In genomic region chr5:113163116-113163515, GRCm38 (mm10) we compare ENCODE assay signal across 8 mouse cellular contexts. TPM values are rescaled to one million over a fixed set of nuclear protein-coding genes. Genes with fewer than 3 reads are reported as not detected.
DNase-seq lines count a peak whose midpoint lies in the region; ATAC-seq and TF ChIP-seq lines count a peak whose summit lies in the region.

No protein-coding gene starts in this region.

- H3K27me3 ChIP-seq in hindbrain, postnatal 0 days (ENCODE audit: insufficient read depth, low read length): no peaks in the 10 kb centered on the region
- no peaks in the 10 kb centered on the region for H3K27me3 ChIP-seq in midbrain, embryonic 14.5 days (ENCODE audit: control insufficient read depth, insufficient read depth, low read length)

- WGBS in hindbrain, postnatal 0 days: 6% methylated on average over 13 of the region's 13 CpGs
- WGBS in midbrain, embryonic 14.5 days: 7% methylated on average over 13 of the region's 13 CpGs

- TF ChIP-seq CTCF in layer of hippocampus, adult 2 months (conservative IDR thresholded peaks at IDR 0.05): peak; percentile 45
- TF ChIP-seq CTCF in cortical plate, adult 2 months (IDR thresholded peaks at IDR 0.05; ENCODE audit: extremely low read depth, insufficient read depth, low read length): no peak
- TF ChIP-seq CTCF in hindbrain, postnatal 0 days (IDR thresholded peaks at IDR 0.05; ENCODE audit: low read depth): 0 out of 2 replicates have a peak, but pooled peaks have one; percentile 11

- no peak for DNase-seq in layer of hippocampus, adult 2 months (ENCODE audit: low spot score in 2 of 2)
- DNase-seq in layer of hippocampus, postnatal 36 days: no peak
- DNase-seq in hindbrain, postnatal 0 days (ENCODE audit: low spot score): no peak
- no peak for DNase-seq in midbrain, embryonic 14.5 days
- no peak for DNase-seq in ovary, adult 18-20 months (ENCODE audit: low spot score)
- DNase-seq in left cerebral cortex, adult 9 months (ENCODE audit: low spot score in 2 of 2): no peak
- DNase-seq in urinary bladder, postnatal 36 days (ENCODE audit: low spot score in 2 of 2): no peak

- no peaks in the 10 kb centered on the region for H3K36me3 ChIP-seq in hindbrain, postnatal 0 days (ENCODE audit: insufficient read depth, low read length)
- H3K36me3 ChIP-seq in midbrain, embryonic 14.5 days (ENCODE audit: control insufficient read depth, insufficient read depth, low read length): no peaks in the 10 kb centered on the region

- peaks cover 8% of the 10 kb centered on the region for H3K4me1 ChIP-seq in cortical plate, adult 2 months (ENCODE audit: control insufficient read depth, insufficient read depth, low read length)
- H3K4me1 ChIP-seq in hindbrain, postnatal 0 days (ENCODE audit: insufficient read depth, low read length): peaks cover 6% of the 10 kb centered on the region
- H3K4me1 ChIP-seq in midbrain, embryonic 14.5 days (ENCODE audit: control insufficient read depth, insufficient read depth, low read length): peaks cover 9% of the 10 kb centered on the region; the same call in 1 of the 2 replicates

- H3K4me2 ChIP-seq in hindbrain, postnatal 0 days (ENCODE audit: low read depth, low read length): peak overlapping the region; percentile 49
- H3K4me2 ChIP-seq in midbrain, embryonic 14.5 days (ENCODE audit: low read length): peak overlapping the region; percentile 23

- ATAC-seq in hindbrain, postnatal 0 days: no peak
- ATAC-seq in midbrain, embryonic 14.5 days (ENCODE audit: low FRiP score, low TSS enrichment): no peak

- no peak overlapping the region; the same call in 1 of the 2 replicates for H3K9ac ChIP-seq in hindbrain, postnatal 0 days (replicated peaks; ENCODE audit: low read length)
- H3K9ac ChIP-seq in midbrain, embryonic 14.5 days (replicated peaks; ENCODE audit: low read length): no peak overlapping the region

- TF ChIP-seq POLR2A in cortical plate, adult 2 months (IDR thresholded peaks at IDR 0.05; ENCODE audit: extremely low read depth, insufficient read depth, low read length): no peak

- peak overlapping the region; percentile 49 for H3K4me3 ChIP-seq in layer of hippocampus, adult 2 months
- peak overlapping the region; percentile 12; the same call in 1 of the 2 replicates for H3K4me3 ChIP-seq in cortical plate, adult 2 months (ENCODE audit: insufficient read depth, low read length)
- H3K4me3 ChIP-seq in hindbrain, postnatal 0 days (ENCODE audit: low read length): peak overlapping the region; percentile 13
- no peak overlapping the region for H3K4me3 ChIP-seq in midbrain, embryonic 14.5 days (replicated peaks; ENCODE audit: low read depth, low read length)

- H3K27ac ChIP-seq in layer of hippocampus, adult 2 months: peak overlapping the region; percentile 62; the same call in 1 of the 2 replicates
- H3K27ac ChIP-seq in cortical plate, adult 2 months (ENCODE audit: insufficient read depth, low read length): no peak overlapping the region
- H3K27ac ChIP-seq in hindbrain, postnatal 0 days: no peak overlapping the region
- no peak overlapping the region for H3K27ac ChIP-seq in midbrain, embryonic 14.5 days (replicated peaks; ENCODE audit: low read depth, low read length)

- no peaks in the 10 kb centered on the region for H3K9me3 ChIP-seq in hindbrain, postnatal 0 days (ENCODE audit: low read length)
- H3K9me3 ChIP-seq in midbrain, embryonic 14.5 days (ENCODE audit: control insufficient read depth, low read length): no peaks in the 10 kb centered on the region

RNA-seq across cellular contexts. Expression of gene 2900026A02Rik, which starts 57.9 kb away (rescaled TPM):
- total RNA-seq in layer of hippocampus, adult 2 months (2021): 10 to 100 TPM; 60.2 to 62.1 TPM
- total RNA-seq in layer of hippocampus, postnatal 36 days (2021): 10 to 100 TPM; 62.4 to 66.1 TPM
- 25.4 and 28.2 TPM in 2 replicates for polyA plus RNA-seq in cortical plate, adult 2 months (2012; rRNA removed)
- 9.2 and 10.6 TPM in 2 replicates for total RNA-seq in hindbrain, postnatal 0 days (2014; rRNA removed)
- polyA plus RNA-seq in hindbrain, postnatal 0 days (2015; fragmentation: Nextera tagmentation; extraction: Ambion mirVana): 2.5 and 3.1 TPM in 2 replicates
- 1.6 and 2.1 TPM in 2 replicates for polyA plus RNA-seq in midbrain, embryonic 14.5 days (2014; fragmentation: Nextera tagmentation; extraction: Ambion mirVana)
